In genomic region chr2:50196681-50197080, GRCm38 (mm10) we compare ENCODE assay signal across 13 mouse cellular contexts.
DNase-seq lines count a peak whose midpoint lies in the region; ATAC-seq and TF ChIP-seq lines count a peak whose summit lies in the region.
"Had no signal": no experiment of that assay in that cellular context is flagged by ENCODE, and none has a peak within 500 bp of the region (broad histone marks: within the 10 kb centered on the region; RNA-seq: fewer than 3 reads in every experiment).

No protein-coding gene starts in this region.

- H3K27ac ChIP-seq in forebrain, embryonic 15.5 days (replicated peaks) = no peak overlapping the region
- no peak overlapping the region for H3K27ac ChIP-seq in forebrain, embryonic 12.5 days
- H3K27ac ChIP-seq in lung, embryonic 14.5 days (ENCODE audit: low read depth) = no peak overlapping the region
- H3K27ac ChIP-seq: heart, embryonic 15.5 days; limb, embryonic 13.5 days; stomach, embryonic 15.5 days had no signal

- peaks cover 2% of the 10 kb centered on the region; the same call in 1 of the 2 replicates for H3K4me1 ChIP-seq in forebrain, embryonic 15.5 days
- H3K4me1 ChIP-seq in forebrain, embryonic 12.5 days = peaks cover 4% of the 10 kb centered on the region; the same call in 1 of the 2 replicates
- H3K4me1 ChIP-seq in lung, embryonic 14.5 days (ENCODE audit: insufficient read depth) = no peaks in the 10 kb centered on the region
- H3K4me1 ChIP-seq in lung, adult 2 months (ENCODE audit: control insufficient read depth, insufficient read depth, low read length) = no peaks in the 10 kb centered on the region
- H3K4me1 ChIP-seq: stomach, embryonic 15.5 days had no signal

- peak; percentile 39 for DNase-seq in lung, embryonic 14.5 days
- DNase-seq in lung, adult 2 months = no peak
- peak; percentile 17 to 21 for DNase-seq in layer of hippocampus, adult 8-10 months (ENCODE audit: low spot score in 2 of 2)
- peak; percentile 56 to 60 for DNase-seq in right cerebral cortex, postnatal 10 days (ENCODE audit: low spot score in 2 of 2)
- DNase-seq in gastrocnemius, postnatal 25 days = no peak

- no peak overlapping the region for H3K4me2 ChIP-seq in forebrain, embryonic 15.5 days (replicated peaks)
- no peak overlapping the region for H3K4me2 ChIP-seq in forebrain, embryonic 12.5 days
- no peak overlapping the region for H3K4me2 ChIP-seq in lung, embryonic 14.5 days
- H3K4me2 ChIP-seq: heart, embryonic 15.5 days; limb, embryonic 13.5 days; stomach, embryonic 15.5 days had no signal

- 52% methylated on average over 1 of the region's 1 CpGs for WGBS in forebrain, embryonic 15.5 days
- 68% methylated on average over 1 of the region's 1 CpGs for WGBS in forebrain, embryonic 12.5 days
- WGBS in lung, embryonic 14.5 days = 33% methylated on average over 1 of the region's 1 CpGs
- WGBS in lung, adult 2 months = 54% methylated on average over 1 of the region's 1 CpGs

- H3K9me3 ChIP-seq in forebrain, embryonic 15.5 days = no peaks in the 10 kb centered on the region
- no peaks in the 10 kb centered on the region for H3K9me3 ChIP-seq in forebrain, embryonic 12.5 days
- no peaks in the 10 kb centered on the region for H3K9me3 ChIP-seq in lung, embryonic 14.5 days (ENCODE audit: low read depth, low read length)
- H3K9me3 ChIP-seq: heart, embryonic 15.5 days; limb, embryonic 13.5 days; stomach, embryonic 15.5 days had no signal

- H3K4me3 ChIP-seq in forebrain, embryonic 15.5 days = no peak overlapping the region
- H3K4me3 ChIP-seq in forebrain, embryonic 12.5 days (replicated peaks) = no peak overlapping the region
- no peak overlapping the region for H3K4me3 ChIP-seq in lung, embryonic 14.5 days (ENCODE audit: low read depth, low read length)
- H3K4me3 ChIP-seq in lung, adult 2 months (replicated peaks; ENCODE audit: extremely low read depth, low read depth, low read length) = no peak overlapping the region
- H3K4me3 ChIP-seq: heart, embryonic 15.5 days; limb, embryonic 13.5 days; stomach, embryonic 15.5 days had no signal

- no peak for TF ChIP-seq CTCF in lung, embryonic 14.5 days (IDR thresholded peaks at IDR 0.05; ENCODE audit: low read depth)
- no peak for TF ChIP-seq CTCF in lung, adult 2 months (IDR thresholded peaks at IDR 0.05; ENCODE audit: insufficient read depth, low read length)

- ATAC-seq in forebrain, embryonic 15.5 days (replicated peaks) = peak; percentile 51; the same call in 1 of the 2 replicates
- ATAC-seq in forebrain, embryonic 12.5 days (ENCODE audit: low FRiP score) = no peak
- ATAC-seq in lung, embryonic 14.5 days (ENCODE audit: insufficient read depth) = no peak
- ATAC-seq in erythroid progenitor cell, adult 5-6 weeks (replicated peaks; ENCODE audit: low FRiP score, poor library complexity, severe bottlenecking) = no peak
- ATAC-seq: CD4-positive, CD25-positive, alpha-beta regulatory T cell, adult 4 months; lung, postnatal 0 days had no signal

- no peak for TF ChIP-seq POLR2A in lung, adult 2 months (IDR thresholded peaks at IDR 0.05; ENCODE audit: borderline replicate concordance, extremely low read depth, low read depth, low read length)

- H3K27me3 ChIP-seq in forebrain, embryonic 15.5 days = no peaks in the 10 kb centered on the region
- no peaks in the 10 kb centered on the region for H3K27me3 ChIP-seq in forebrain, embryonic 12.5 days
- H3K27me3 ChIP-seq in lung, embryonic 14.5 days (ENCODE audit: insufficient read depth, low read length) = no peaks in the 10 kb centered on the region
- H3K27me3 ChIP-seq: heart, embryonic 15.5 days; limb, embryonic 13.5 days; stomach, embryonic 15.5 days had no signal

- H3K36me3 ChIP-seq in forebrain, embryonic 15.5 days = no peaks in the 10 kb centered on the region
- no peaks in the 10 kb centered on the region for H3K36me3 ChIP-seq in forebrain, embryonic 12.5 days (replicated peaks)
- no peaks in the 10 kb centered on the region for H3K36me3 ChIP-seq in lung, embryonic 14.5 days (ENCODE audit: insufficient read depth)
- H3K36me3 ChIP-seq: heart, embryonic 15.5 days; limb, embryonic 13.5 days; stomach, embryonic 15.5 days had no signal

- no peak overlapping the region for H3K9ac ChIP-seq in forebrain, embryonic 15.5 days (replicated peaks)
- no peak overlapping the region for H3K9ac ChIP-seq in forebrain, embryonic 12.5 days
- no peak overlapping the region for H3K9ac ChIP-seq in lung, embryonic 14.5 days
- H3K9ac ChIP-seq: heart, embryonic 15.5 days; limb, embryonic 13.5 days; stomach, embryonic 15.5 days had no signal

Comparison
In these comparisons a context has a peak if more than half of its experiments do, and no peak if none do; other contexts are left out.
1. DNase-seq: peak in lung, embryonic 14.5 days (single experiment), layer of hippocampus, adult 8-10 months (2 of 2) and right cerebral cortex, postnatal 10 days (2 of 2); none in lung, adult 2 months (single experiment) and gastrocnemius, postnatal 25 days (single experiment).